Mouse (Mus musculus) testis, adult 10 weeks (tissue): ENCODE results near the gene Slc31a2. TPM values are rescaled to one million over a fixed set of nuclear protein-coding genes. Genes with fewer than 3 reads are reported as not detected.

Experiments
- polyA plus RNA-seq: library from polyadenylated mRNA; stranded (reverse); fragments of 350-450 nt; fragmentation: Illumina TruSeq; extraction: RNeasy Lipid Tissue Mini Kit (QIAGEN cat#74804); gene quantifications from one replicate; pipeline ENCODE4 v1.2.3, GENCODE M21; 2014; ENCODE audit warnings: low read depth, low replicate concordance

The Slc31a2 gene
- polyA plus RNA-seq: 8.0 TPM

GRCm38 (mm10) chr4:62262276-62262675, at the start of gene Slc31a2:
Gene Slc31a2, plus strand, starts transcription at chr4:62262562.

GRCm38 (mm10) chr4:62230769-62231168, 31.6 kb upstream of the Slc31a2 start, which contains the start of gene Zfp37:
Gene Zfp37, minus strand, starts transcription at chr4:62231047.

Other genes with a start within 250 kb of the Slc31a2 start
- gene Mup20, start 208.4 kb upstream of the Slc31a2 start, polyA plus RNA-seq: not detected
- 0.90 TPM for gene Mup3, start 175.2 kb upstream of the Slc31a2 start, polyA plus RNA-seq
- not detected for gene Mup21, start 111.7 kb upstream of the Slc31a2 start, polyA plus RNA-seq
- gene Zfp37, start 31.5 kb upstream of the Slc31a2 start, polyA plus RNA-seq: 594 TPM
- 6.6 TPM for gene Fkbp15, start 98.0 kb downstream of the Slc31a2 start, polyA plus RNA-seq
- 49.0 TPM for gene Slc31a1, start 98.2 kb downstream of the Slc31a2 start, polyA plus RNA-seq
- 28.3 TPM for gene Cdc26, start 146.1 kb downstream of the Slc31a2 start, polyA plus RNA-seq
- gene Prpf4, start 146.2 kb downstream of the Slc31a2 start, polyA plus RNA-seq: 8.1 TPM
- not detected for gene Rnf183, start 172.7 kb downstream of the Slc31a2 start, polyA plus RNA-seq
- 124 TPM for gene Wdr31, start 208.3 kb downstream of the Slc31a2 start, polyA plus RNA-seq
- 29.7 TPM for gene Bspry, start 217.5 kb downstream of the Slc31a2 start, polyA plus RNA-seq
- not detected for gene Hdhd3, start 240.9 kb downstream of the Slc31a2 start, polyA plus RNA-seq